ENCODE assay signal across 31 mouse cellular contexts in the genomic region with DNA sequence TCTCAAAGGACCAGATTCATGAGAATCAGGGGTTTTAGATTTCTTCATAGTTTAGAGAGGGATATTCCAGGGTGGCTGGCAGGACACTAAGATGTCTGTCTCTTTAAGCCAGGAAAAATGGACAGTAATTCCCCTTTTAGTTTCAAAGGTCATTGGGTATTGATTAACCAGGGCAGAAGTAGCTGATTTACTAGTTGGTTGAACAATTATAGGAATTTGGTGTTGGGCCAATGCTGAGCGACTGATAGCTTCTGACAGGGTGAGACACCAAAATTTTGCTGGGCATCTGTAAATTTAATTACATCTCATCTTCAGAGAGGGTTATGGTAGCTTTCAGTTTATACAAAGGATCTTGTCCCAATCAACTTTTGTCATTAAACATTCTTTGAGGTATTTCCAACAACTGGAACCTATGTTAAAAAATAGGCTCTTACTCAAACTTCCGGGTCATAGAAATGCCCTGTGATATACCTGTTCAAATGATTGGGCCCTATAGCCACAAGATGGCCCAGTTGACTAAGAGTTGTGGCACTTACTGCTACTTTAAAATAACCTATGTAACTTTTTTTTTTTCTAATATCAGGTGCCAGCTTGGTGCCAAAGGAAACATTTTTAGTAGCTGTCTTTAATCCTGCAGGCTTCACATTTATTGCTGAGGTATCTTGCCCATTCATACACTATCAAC. TPM values are rescaled to one million over a fixed set of nuclear protein-coding genes. Genes with fewer than 3 reads are reported as not detected.
A peak's percentile ranks its signal among the peaks of the same experiment; 100 is the strongest.
DNase-seq lines count a peak whose midpoint lies in the region; ATAC-seq lines count a peak whose summit lies in the region.
"Had no signal": no experiment of that assay in that cellular context is flagged by ENCODE, and none has a peak within 500 bp of the region (broad histone marks: within the 10 kb centered on the region; RNA-seq: fewer than 3 reads in every experiment).

No protein-coding gene starts in this region.

- H3K4me1 ChIP-seq in liver, embryonic 15.5 days (replicated peaks), result no peaks in the 10 kb centered on the region
- H3K4me1 ChIP-seq in liver, embryonic 12.5 days, result no peaks in the 10 kb centered on the region
- no peaks in the 10 kb centered on the region for H3K4me1 ChIP-seq in kidney, embryonic 14.5 days (ENCODE audit: control insufficient read depth, insufficient read depth, low read length)
- H3K4me1 ChIP-seq: embryonic facial prominence, embryonic 13.5 days; forebrain, embryonic 12.5 days; heart, embryonic 13.5 days; midbrain, embryonic 13.5 days; neural tube, embryonic 12.5 days; stomach, embryonic 15.5 days had no signal

- H3K9ac ChIP-seq in liver, embryonic 15.5 days, result no peak overlapping the region
- H3K9ac ChIP-seq in liver, embryonic 12.5 days, result no peak overlapping the region
- H3K9ac ChIP-seq in kidney, embryonic 14.5 days (ENCODE audit: low read depth, low read length), result no peak overlapping the region
- H3K9ac ChIP-seq: embryonic facial prominence, embryonic 13.5 days; forebrain, embryonic 12.5 days; heart, embryonic 13.5 days; lung, embryonic 14.5 days; midbrain, embryonic 13.5 days; neural tube, embryonic 12.5 days; stomach, embryonic 15.5 days had no signal

- no peaks in the 10 kb centered on the region for H3K9me3 ChIP-seq in liver, embryonic 15.5 days (replicated peaks)
- H3K9me3 ChIP-seq in liver, embryonic 12.5 days (replicated peaks), result no peaks in the 10 kb centered on the region
- no peaks in the 10 kb centered on the region for H3K9me3 ChIP-seq in kidney, embryonic 14.5 days (ENCODE audit: control insufficient read depth, low read length)
- H3K9me3 ChIP-seq: embryonic facial prominence, embryonic 13.5 days; forebrain, embryonic 12.5 days; heart, embryonic 13.5 days; midbrain, embryonic 13.5 days; neural tube, embryonic 12.5 days; stomach, embryonic 15.5 days had no signal

- 47% methylated on average over 2 of the region's 2 CpGs for WGBS in liver, embryonic 15.5 days (ENCODE audit: insufficient replicate concordance)
- 60% methylated on average over 2 of the region's 2 CpGs for WGBS in liver, embryonic 12.5 days (ENCODE audit: insufficient replicate concordance)
- 84% methylated on average over 2 of the region's 2 CpGs for WGBS in kidney, embryonic 14.5 days

- ATAC-seq in liver, embryonic 15.5 days (ENCODE audit: insufficient read depth), result 0 out of 2 replicates have a peak, but pooled peaks have one; percentile 42
- ATAC-seq in liver, embryonic 12.5 days, result no peak
- ATAC-seq in kidney, embryonic 14.5 days (ENCODE audit: low FRiP score, low TSS enrichment), result 0 out of 2 replicates have a peak, but pooled peaks have one; percentile 28
- ATAC-seq: hindbrain, postnatal 0 days; midbrain, embryonic 13.5 days; Patski had no signal

- no peak overlapping the region for H3K4me3 ChIP-seq in liver, embryonic 15.5 days (replicated peaks)
- H3K4me3 ChIP-seq in liver, embryonic 12.5 days, result no peak overlapping the region
- H3K4me3 ChIP-seq in kidney, embryonic 14.5 days (ENCODE audit: low read length), result no peak overlapping the region
- H3K4me3 ChIP-seq: embryonic facial prominence, embryonic 13.5 days; erythroblast, embryonic 14.5 days; forebrain, embryonic 12.5 days; heart, adult 2 months; heart, embryonic 13.5 days; left cerebral cortex, adult 2 months; midbrain, embryonic 13.5 days; neural tube, embryonic 12.5 days; stomach, embryonic 15.5 days had no signal

- no peak overlapping the region for H3K27ac ChIP-seq in liver, embryonic 15.5 days (replicated peaks)
- H3K27ac ChIP-seq in liver, embryonic 12.5 days, result no peak overlapping the region
- H3K27ac ChIP-seq in kidney, embryonic 14.5 days (ENCODE audit: low read depth, low read length), result no peak overlapping the region
- H3K27ac ChIP-seq: embryonic facial prominence, embryonic 13.5 days; forebrain, embryonic 12.5 days; heart, adult 2 months; heart, embryonic 13.5 days; hindbrain, postnatal 0 days; left cerebral cortex, adult 2 months; midbrain, embryonic 13.5 days; neural tube, embryonic 12.5 days; stomach, embryonic 15.5 days had no signal

- H3K4me2 ChIP-seq in liver, embryonic 15.5 days, result no peak overlapping the region
- no peak overlapping the region for H3K4me2 ChIP-seq in liver, embryonic 12.5 days
- H3K4me2 ChIP-seq in kidney, embryonic 14.5 days (replicated peaks; ENCODE audit: low read depth, low read length), result no peak overlapping the region
- H3K4me2 ChIP-seq: embryonic facial prominence, embryonic 13.5 days; forebrain, embryonic 12.5 days; heart, embryonic 13.5 days; lung, embryonic 14.5 days; midbrain, embryonic 13.5 days; neural tube, embryonic 12.5 days; stomach, embryonic 15.5 days had no signal

- peak; percentile 39 to 43 for DNase-seq in kidney, postnatal 25 days
- DNase-seq in spleen, postnatal 4 days (ENCODE audit: low spot score in 2 of 2), result no peak
- no peak for DNase-seq in urinary bladder, postnatal 36 days (ENCODE audit: low spot score in 2 of 2)
- DNase-seq in cerebellum, adult 8-10 months, result no peak
- DNase-seq: adrenal gland, adult 8-10 months; cerebellum, adult 2 months; cerebellum, postnatal 36 days; embryo, embryonic 11 days; gastrocnemius, postnatal 36 days; heart, adult 2 months; heart, postnatal 14 days; lung, embryonic 14.5 days; retina, postnatal 1 day; right cerebral cortex, postnatal 25 days; thymus, adult 18-20 months; thymus, postnatal 4 days had no signal

- H3K36me3 ChIP-seq in liver, embryonic 15.5 days (replicated peaks), result no peaks in the 10 kb centered on the region
- no peaks in the 10 kb centered on the region for H3K36me3 ChIP-seq in liver, embryonic 12.5 days
- no peaks in the 10 kb centered on the region for H3K36me3 ChIP-seq in kidney, embryonic 14.5 days (ENCODE audit: control insufficient read depth, insufficient read depth, low read length)
- H3K36me3 ChIP-seq: embryonic facial prominence, embryonic 13.5 days; forebrain, embryonic 12.5 days; heart, embryonic 13.5 days; midbrain, embryonic 13.5 days; neural tube, embryonic 12.5 days; stomach, embryonic 15.5 days had no signal

- no peaks in the 10 kb centered on the region for H3K27me3 ChIP-seq in liver, embryonic 15.5 days
- no peaks in the 10 kb centered on the region for H3K27me3 ChIP-seq in liver, embryonic 12.5 days (replicated peaks)
- H3K27me3 ChIP-seq in kidney, embryonic 14.5 days (ENCODE audit: control insufficient read depth, insufficient read depth, low read length), result no peaks in the 10 kb centered on the region
- H3K27me3 ChIP-seq: embryonic facial prominence, embryonic 13.5 days; forebrain, embryonic 12.5 days; heart, embryonic 13.5 days; midbrain, embryonic 13.5 days; neural tube, embryonic 12.5 days; Patski; stomach, embryonic 15.5 days had no signal

RNA-seq across cellular contexts. Expression of a gene that starts 45.2 kb away (rescaled TPM):
- polyA plus RNA-seq in liver, embryonic 15.5 days (2015; fragmentation: Nextera tagmentation; extraction: Ambion mirVana), result 2.2 and 4.0 TPM in 2 replicates
- polyA plus RNA-seq in liver, embryonic 12.5 days (2016; fragmentation: Nextera tagmentation; extraction: Ambion mirVana), result 0.33 TPM in 1 of 2 replicates, not detected in the other
- polyA plus RNA-seq in kidney, embryonic 14.5 days (2014; fragmentation: Nextera tagmentation; extraction: Ambion mirVana), result not detected in 2 replicates
- polyA plus RNA-seq: cerebellum, adult 2 months; embryonic facial prominence, embryonic 13.5 days; erythroblast, embryonic 14.5 days; forebrain, embryonic 12.5 days; heart, adult 2 months; heart, embryonic 13.5 days; hindbrain, embryonic 11.5 days; hindbrain, postnatal 0 days; limb, embryonic 14.5 days; lung, embryonic 14.5 days; midbrain, embryonic 13.5 days; neural tube, embryonic 12.5 days; Patski had no signal

Comparison
In these comparisons a context has a peak if more than half of its experiments do, and no peak if none do; other contexts are left out.
1. DNase-seq: peak in kidney, postnatal 25 days (2 of 2); none in spleen, postnatal 4 days (0 of 2), urinary bladder, postnatal 36 days (0 of 2) and cerebellum, adult 8-10 months (single experiment).